Mouse (Mus musculus) heart, postnatal 0 days (tissue): Measurements from ENCODE around the gene 4930562C15Rik.

Source experiments
- CTCF ChIP-seq: IDR thresholded peaks from 2 replicates; pipeline ENCODE4 v1.5.1; 2016; ENCODE audit warnings: antibody characterized with exemption, control low read depth, low read depth
- EP300 ChIP-seq: IDR thresholded peaks from 2 replicates; pipeline ENCODE4 v1.6.1; 2016; ENCODE audit warnings: antibody characterized with exemption, low read depth

DNA sequence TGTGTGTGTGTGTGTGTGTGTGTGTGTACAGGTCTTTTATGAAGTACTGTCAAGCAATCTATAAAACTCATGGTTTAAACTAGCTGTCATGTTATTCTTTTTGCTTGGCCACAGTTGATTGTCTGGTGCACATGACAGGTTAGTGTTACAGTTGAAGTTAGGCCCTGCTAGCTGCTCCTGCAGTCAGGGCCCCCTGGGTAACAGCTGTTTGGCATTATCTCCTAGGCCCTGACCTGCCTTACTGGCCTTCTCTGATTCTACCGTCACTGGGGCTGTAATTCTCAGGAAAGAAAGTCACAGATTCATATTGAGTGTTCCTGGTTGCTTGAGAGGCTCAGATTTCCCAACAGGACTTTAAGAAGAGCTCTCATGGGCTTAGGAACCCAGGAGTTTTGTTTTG is 70.4 kb downstream of the 4930562C15Rik start:
- TF ChIP-seq CTCF (no peak), EP300 (no peak)
